Mouse (Mus musculus): Measurements from ENCODE around the gene Hexim1. TPM values are rescaled to one million over a fixed set of nuclear protein-coding genes. Genes with fewer than 3 reads are reported as not detected.
A peak's percentile ranks its signal among the peaks of the same experiment; 100 is the strongest.

Gene Hexim1
- total RNA-seq, 2 experiments from 2014 or later: 71.1 to 83.3 TPM

DNA sequence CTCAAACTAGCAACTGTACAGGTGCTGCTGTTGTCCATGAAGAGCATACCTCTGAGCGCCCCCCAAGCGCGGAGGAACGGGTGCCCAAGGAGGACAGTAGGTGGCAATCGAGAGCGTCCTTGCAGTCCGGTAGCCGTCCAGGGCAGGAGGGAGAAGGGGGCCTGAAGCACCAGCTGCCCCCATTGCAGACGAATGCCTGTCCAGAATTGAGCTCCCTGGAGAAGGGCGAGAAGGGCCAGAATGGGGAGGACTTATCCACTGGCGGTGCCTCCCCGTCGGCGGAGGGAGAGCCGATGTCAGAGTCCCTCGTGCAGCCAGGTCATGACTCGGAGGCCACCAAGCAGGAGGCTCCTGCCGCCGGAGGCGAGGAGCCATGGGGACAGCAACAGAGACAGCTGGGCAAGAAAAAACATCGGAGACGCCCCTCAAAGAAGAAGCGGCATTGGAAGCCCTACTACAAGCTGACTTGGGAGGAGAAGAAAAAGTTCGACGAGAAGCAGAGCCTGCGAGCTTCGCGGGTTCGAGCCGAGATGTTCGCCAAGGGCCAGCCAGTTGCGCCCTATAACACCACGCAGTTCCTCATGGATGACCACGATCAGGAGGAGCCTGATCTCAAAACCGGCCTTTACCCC is 1.0 kb downstream of the Hexim1 start:
- peak; percentile 71 to 75 for DNase-seq (ENCODE audit: low spot score in 2 of 2)

DNA sequence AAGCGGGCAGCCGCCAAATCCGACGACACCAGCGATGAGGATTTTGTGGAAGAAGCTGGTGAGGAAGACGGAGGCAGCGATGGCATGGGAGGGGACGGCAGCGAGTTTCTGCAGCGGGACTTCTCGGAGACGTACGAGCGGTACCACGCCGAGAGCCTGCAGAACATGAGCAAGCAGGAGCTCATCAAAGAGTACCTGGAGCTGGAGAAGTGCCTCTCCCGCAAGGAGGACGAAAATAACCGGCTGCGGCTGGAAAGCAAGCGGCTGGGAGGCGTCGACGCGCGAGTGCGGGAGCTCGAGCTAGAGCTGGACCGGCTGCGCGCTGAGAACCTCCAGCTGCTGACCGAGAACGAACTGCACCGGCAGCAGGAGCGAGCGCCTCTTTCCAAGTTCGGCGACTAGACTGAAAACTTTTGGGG is 1.6 kb downstream of the Hexim1 start:
- DNase-seq (ENCODE audit: low spot score in 2 of 2): peak; percentile 46 to 64

- no peak for DNase-seq (ENCODE audit: low spot score in 2 of 2)
Observed at GRCm38 (mm10) chr11:103118866-103119265, 2.8 kb downstream of the Hexim1 start.

- DNase-seq (ENCODE audit: low spot score in 2 of 2): no peak
Observed at GRCm38 (mm10) chr11:103119609-103120008, 3.6 kb downstream of the Hexim1 start.

DNA sequence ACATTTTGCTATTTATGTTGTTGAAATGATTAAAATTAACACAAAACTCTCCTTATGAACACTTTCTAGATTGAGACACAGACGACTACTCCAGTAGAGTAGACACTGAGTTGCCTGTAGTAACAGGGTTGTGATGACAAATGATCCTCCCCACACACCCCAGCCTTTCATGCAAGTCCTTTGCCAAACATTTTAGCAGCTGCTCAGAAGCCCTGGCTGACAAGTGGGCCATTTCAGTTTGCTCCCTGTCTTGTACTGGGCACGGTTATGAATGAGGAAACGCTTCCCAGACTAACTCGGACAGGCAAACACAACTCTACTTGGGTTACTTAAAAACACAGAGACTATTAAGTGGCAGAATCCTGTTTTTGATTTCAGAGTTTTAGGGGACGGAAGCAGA is 4.3 kb downstream of the Hexim1 start:
- no peak for DNase-seq (ENCODE audit: low spot score in 2 of 2)

- peak in 1 of 2 experiments; percentile 67 for DNase-seq (ENCODE audit: low spot score in 2 of 2)
Observed at GRCm38 (mm10) chr11:103131701-103132575, 15.9 kb downstream of the Hexim1 start, which contains the start of gene Hexim2. TSS of gene Hexim2 (plus strand) at chr11:103132429.

- DNase-seq (ENCODE audit: low spot score in 2 of 2): peak; percentile 99
Observed at GRCm38 (mm10) chr11:103132576-103133455, 16.8 kb downstream of the Hexim1 start.

GRCm38 (mm10) chr11:103133456-103134185 is 17.6 kb downstream of the Hexim1 start:
- no peak for DNase-seq (ENCODE audit: low spot score in 2 of 2)

GRCm38 (mm10) chr11:103134221-103134620 is 18.2 kb downstream of the Hexim1 start:
- peak; percentile 45 to 67 for DNase-seq (ENCODE audit: low spot score in 2 of 2)

GRCm38 (mm10) chr11:103136039-103136577 is 20.1 kb downstream of the Hexim1 start:
- no peak for DNase-seq (ENCODE audit: low spot score in 2 of 2)

DNA sequence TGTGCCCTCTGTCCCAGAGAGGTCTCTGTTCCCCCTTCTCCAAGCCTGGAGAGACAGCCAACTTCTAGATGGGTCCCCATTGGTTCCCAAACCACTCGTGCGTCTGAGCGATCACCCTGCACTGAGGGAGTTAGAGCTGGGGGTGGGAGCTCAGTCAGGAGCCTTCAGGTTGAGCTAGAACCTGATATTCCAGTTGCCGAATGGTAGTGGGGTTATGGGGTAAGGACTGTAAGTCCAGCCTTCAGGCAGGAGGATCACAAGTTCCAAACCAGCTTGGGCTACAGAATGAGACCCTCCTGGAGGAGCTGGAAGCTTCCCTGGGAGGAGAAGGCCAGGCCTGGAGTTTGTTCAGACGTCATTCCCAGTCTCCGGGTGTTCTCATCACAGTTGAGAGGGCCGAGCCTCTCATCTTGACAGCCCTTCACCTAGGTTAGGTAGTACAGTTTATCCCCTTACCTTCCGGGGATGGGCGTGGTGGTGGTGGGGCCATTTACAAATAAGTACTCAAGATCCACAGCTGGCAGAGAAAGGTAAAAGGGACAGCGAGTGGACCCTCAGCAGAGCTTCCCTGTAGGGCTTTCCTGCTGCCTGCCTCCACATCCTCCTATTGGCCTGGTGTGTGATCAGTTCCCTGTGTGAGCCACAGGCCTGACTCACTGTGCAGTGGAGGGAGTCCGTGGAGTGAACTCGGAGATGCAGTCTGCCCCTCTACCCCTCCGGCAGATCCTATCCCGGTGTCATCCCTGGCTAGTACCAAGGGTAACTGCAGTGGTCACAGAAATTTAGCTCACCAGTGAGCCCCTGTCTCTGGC is 24.1 kb downstream of the Hexim1 start:
- no peak for DNase-seq (ENCODE audit: low spot score in 2 of 2)

DNA sequence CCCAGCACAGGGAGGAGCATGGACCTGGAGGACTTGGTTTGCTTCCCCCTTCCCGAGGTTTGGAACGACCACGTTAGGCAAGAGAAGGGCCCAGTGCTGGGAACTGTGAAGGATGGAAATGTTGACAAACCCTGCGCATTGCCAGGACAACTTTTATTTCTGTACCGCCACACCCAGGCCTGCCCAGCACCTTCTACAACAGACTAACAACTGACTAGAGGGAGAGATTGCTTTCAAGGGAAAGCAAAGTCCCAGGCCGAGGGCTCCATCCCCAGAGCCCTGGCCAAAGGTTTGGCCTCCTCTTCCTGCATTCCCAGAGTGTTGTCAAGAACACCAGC is 24.7 kb downstream of the Hexim1 start:
- DNase-seq (ENCODE audit: low spot score in 2 of 2): no peak

- peak in 1 of 2 experiments; percentile 41 for DNase-seq (ENCODE audit: low spot score in 2 of 2)
Observed at GRCm38 (mm10) chr11:103141101-103141943, 25.3 kb downstream of the Hexim1 start.

DNA sequence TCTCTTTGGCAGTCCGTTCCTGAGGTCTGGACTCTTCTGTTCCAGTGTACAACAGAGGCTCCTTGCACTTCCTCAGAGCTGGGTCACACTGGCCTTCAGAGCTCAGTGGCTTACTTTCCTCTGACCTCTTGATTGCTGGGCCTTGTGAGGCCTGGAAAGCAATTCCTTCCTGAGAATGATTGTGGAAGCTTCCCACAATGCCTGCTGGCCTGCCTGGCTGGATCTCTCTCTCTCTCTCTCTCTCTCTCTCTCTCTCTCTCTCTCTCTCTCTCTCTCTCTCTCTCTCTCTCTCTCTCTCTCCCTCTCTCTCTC is 25.9 kb downstream of the Hexim1 start:
- no peak for DNase-seq (ENCODE audit: low spot score in 2 of 2)

DNA sequence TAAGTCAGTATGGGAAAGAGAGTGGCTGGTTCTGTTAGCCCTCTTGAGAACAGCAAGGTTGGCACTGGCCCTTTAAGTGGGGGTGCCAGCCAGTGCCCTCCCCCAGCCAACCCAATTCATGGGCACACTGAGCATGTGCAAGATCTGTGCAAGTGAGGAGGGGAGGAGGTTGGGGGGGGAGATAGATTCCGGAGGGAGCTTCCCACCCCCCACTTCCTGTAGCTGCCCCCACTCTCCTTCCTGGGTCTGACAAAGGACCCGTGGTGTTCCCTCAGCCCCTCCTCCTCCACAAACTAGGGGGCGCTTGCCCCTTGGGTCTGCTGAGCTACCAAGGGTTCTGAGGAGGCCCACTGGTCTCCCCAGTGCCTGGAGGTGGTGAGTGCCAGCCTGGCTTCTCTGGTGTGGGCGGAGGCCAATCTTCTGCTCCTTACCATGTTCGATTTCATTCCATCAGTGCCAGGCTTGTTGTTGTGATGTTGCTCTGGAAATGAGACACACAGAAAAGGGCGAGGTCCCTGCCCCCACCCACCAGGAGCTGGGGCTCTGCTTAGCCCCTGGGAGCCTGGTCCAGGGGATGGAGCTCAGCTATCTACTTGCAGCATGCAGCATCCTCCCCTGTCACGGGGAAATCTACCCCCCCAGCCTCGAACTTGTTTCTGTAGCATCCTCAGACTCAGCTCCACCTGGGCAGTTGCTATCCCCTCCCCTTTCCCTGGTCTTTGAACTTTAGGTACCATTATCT is 26.6 kb downstream of the Hexim1 start:
- DNase-seq (ENCODE audit: low spot score in 2 of 2): peak; percentile 43 to 47

GRCm38 (mm10) chr11:103144309-103145285 is 28.6 kb downstream of the Hexim1 start:
- DNase-seq (ENCODE audit: low spot score in 2 of 2): no peak

DNA sequence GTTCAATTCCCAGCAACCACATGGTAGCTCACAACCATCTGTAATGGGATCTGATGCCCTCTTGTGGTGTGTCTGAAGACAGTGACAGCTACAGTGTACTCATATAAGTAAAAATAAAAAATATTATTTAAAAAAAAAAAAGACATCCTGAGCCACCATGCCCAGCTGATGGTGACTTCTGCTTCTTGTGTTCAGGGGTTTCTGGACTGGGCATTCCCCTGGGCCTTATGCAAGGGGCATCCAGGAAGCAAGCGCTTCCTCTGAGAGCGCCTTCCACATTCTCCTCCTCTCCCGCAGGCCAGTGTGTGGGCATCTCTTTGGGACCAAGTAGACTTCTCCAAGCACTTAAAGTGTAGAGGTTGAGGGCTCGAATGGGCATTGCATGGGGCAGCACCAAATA is 30.4 kb downstream of the Hexim1 start:
- no peak for DNase-seq (ENCODE audit: low spot score in 2 of 2)

All from adrenal gland, adult 18-20 months (tissue).